Mouse (Mus musculus) megakaryocyte, embryonic 14.5 days (primary cell): ENCODE data around the gene Fgfr2.

Source experiments
- FLI1 ChIP-seq: IDR thresholded peaks from 2 replicates; pipeline ENCODE4 v1.6.1; 2012; ENCODE audit warnings: low read length, inconsistent platforms, mixed read lengths
- GATA1 ChIP-seq: IDR thresholded peaks from 3 replicates; pipeline ENCODE4 v1.6.1; 2012; ENCODE audit warnings: mixed read lengths, low read length, inconsistent platforms, borderline replicate concordance

DNA sequence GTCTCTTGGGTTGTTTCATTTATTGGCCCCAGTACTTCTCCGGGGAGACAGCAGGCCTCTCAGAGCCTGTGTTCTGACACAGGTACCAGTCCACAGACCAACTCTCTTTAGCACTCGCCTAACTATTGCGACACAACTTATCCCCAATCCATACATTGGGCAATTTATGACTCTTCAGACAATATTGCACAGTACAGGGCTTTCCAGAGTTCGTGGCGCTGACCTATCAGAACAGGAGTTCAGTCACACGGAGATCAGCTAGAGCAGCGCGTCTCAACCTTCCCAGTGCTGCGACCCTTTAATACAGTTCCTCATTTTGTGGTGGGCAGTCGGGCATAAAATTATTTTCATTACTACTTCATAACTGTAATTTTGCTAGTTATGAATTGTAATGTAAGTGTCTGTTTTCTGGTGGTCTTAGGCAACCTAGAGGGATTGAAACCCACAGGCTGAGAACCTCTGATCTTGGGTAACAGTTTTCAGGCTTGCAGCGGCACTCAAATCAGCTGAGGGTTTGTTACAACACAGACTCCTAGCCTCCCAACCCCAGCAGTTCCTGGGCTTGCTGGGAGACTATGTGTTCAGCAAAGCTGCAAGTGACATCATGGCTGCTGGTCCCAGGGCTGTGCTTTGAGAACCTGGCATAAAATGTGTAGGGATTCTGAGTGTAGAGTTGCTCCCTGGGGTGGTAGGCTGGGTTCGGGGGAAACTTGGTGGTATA, 2283.6 kb downstream of the Fgfr2 start:
- TF ChIP-seq GATA1 (no peak), FLI1 (no peak)
